Mouse (Mus musculus) hindbrain, embryonic 12.5 days (tissue): ENCODE measurements at regions not wholly inside any gene's neighbourhood (a gene's known extent, or its start where the extent isn't known, plus 50 kb on each side); places are given as distances from the start of the nearest gene placed in this dataset.

Experiments
- ATAC-seq: fragments of 200-750 bp; cut with Nextera tagmentation; 2 replicates; pipeline ENCODE4 v1.8.0; 2017; ENCODE audit warnings: moderate TSS enrichment; ENCODE audit not compliant: low FRiP score
- H3K27ac ChIP-seq: fragments of 300-500 bp; sonication (generic); 2 replicates; pipeline ENCODE4 v1.5.1; 2016; ENCODE audit warnings: mild to moderate bottlenecking
- H3K27me3 ChIP-seq: fragments of 300-500 bp; sonication (generic); 2 replicates; pipeline ENCODE4 v1.6.1; 2016; ENCODE audit warnings: mild to moderate bottlenecking
- H3K36me3 ChIP-seq: fragments of 300-500 bp; sonication (generic); 2 replicates; pipeline ENCODE4 v1.6.1; 2016; ENCODE audit warnings: mild to moderate bottlenecking
- H3K4me1 ChIP-seq: fragments of 300-500 bp; sonication (generic); 2 replicates; pipeline ENCODE4 v1.6.1; 2016
- H3K4me2 ChIP-seq: fragments of 300-500 bp; sonication (generic); replicated peaks from 2 replicates; pipeline ENCODE4 v1.6.1; 2016; ENCODE audit warnings: mild to moderate bottlenecking
- H3K4me3 ChIP-seq: fragments of 300-500 bp; sonication (generic); 2 replicates; pipeline ENCODE4 v1.5.1; 2016; ENCODE audit warnings: mild to moderate bottlenecking
- H3K9ac ChIP-seq: fragments of 300-500 bp; sonication (generic); 2 replicates; pipeline ENCODE4 v1.6.1; 2016; ENCODE audit warnings: mild to moderate bottlenecking, moderate library complexity
- H3K9me3 ChIP-seq: fragments of 300-500 bp; sonication (generic); replicated peaks from 2 replicates; pipeline ENCODE4 v1.6.1; 2016; ENCODE audit warnings: mild to moderate bottlenecking
- WGBS: fragments of 180-500 bp; shearing (Covaris S2); methylation state at CpG from one replicate; pipeline ENCODE4 v1.1.7; 2016; 5-methylcytosine and 5-hydroxymethylcytosine counted together

GRCm38 (mm10) chr5:35221451-35222305 is 56.4 kb upstream of the Adra2c start:
- no peaks in the 10 kb centered on the region for H3K4me1 ChIP-seq
- 81% methylated on average over 4 of the region's 4 CpGs for WGBS
- no peak for ATAC-seq
- no peak overlapping the region for H3K9ac ChIP-seq
- no peaks in the 10 kb centered on the region for H3K36me3 ChIP-seq
- H3K4me3 ChIP-seq: no peak overlapping the region
- H3K27me3 ChIP-seq: 0 out of 2 replicates have a peak, but pooled peaks cover 2% of the 10 kb centered on the region
- H3K9me3 ChIP-seq: 0 out of 2 replicates have a peak, but pooled peaks cover 7% of the 10 kb centered on the region
- H3K27ac ChIP-seq: no peak overlapping the region
- no peak overlapping the region for H3K4me2 ChIP-seq

- Histone ChIP-seq H3K9me3 (0 out of 2 replicates have a peak, but pooled peaks cover 7% of the 10 kb centered on the region), H3K4me2 (no peak overlapping the region), H3K27ac (no peak overlapping the region), H3K27me3 (peaks cover 2% of the 10 kb centered on the region; the same call in 1 of the 2 replicates), H3K4me1 (no peaks in the 10 kb centered on the region), H3K4me3 (no peak overlapping the region), H3K36me3 (no peaks in the 10 kb centered on the region), H3K9ac (no peak overlapping the region)
- 51% methylated on average over 2 of the region's 2 CpGs for WGBS
- ATAC-seq: no peak
Measured at GRCm38 (mm10) chr5:35216271-35216670, 61.8 kb upstream of the Adra2c start.

DNA sequence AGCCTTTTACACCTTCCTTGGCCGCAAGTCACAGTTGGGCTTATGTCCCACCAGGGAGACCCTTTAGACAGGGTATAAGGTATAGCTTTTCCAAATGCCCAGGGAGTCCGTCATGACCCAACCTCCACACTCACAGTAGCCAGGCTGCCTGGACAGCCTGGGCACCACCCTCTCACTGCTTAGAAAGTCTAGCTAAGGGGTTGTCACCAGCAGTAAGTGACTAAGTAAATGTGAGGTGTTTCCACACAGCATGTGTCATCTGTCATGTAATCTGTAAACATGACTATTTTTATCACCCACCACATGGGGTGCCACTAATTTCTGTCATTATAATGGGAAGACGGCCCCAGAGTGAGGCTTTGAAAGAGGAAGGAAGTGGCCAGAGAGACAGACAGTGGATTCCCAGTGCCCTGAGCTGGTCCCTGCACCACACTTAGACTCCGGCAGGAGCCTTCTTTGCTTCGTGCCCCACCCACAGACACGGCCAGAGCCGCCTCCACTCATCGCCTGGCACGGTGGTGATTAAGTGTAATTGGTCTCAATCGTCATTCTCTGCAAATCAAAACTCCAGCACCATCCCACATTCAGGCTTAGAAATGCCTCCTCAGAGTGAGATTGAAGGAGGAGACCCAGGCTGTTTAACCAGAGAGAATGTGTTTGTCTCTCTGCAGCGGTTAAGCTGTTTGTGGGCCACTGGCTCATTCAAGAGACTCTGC is 62.5 kb upstream of the Adra2c start:
- H3K4me2 ChIP-seq: no peak overlapping the region
- no peak overlapping the region for H3K27ac ChIP-seq
- H3K4me1 ChIP-seq: no peaks in the 10 kb centered on the region
- H3K9ac ChIP-seq: no peak overlapping the region
- H3K27me3 ChIP-seq: peaks cover 2% of the 10 kb centered on the region; the same call in 1 of the 2 replicates
- 0 out of 2 replicates have a peak, but pooled peaks cover 7% of the 10 kb centered on the region for H3K9me3 ChIP-seq
- 84% methylated on average over 11 of the region's 11 CpGs for WGBS
- no peak overlapping the region for H3K4me3 ChIP-seq
- H3K36me3 ChIP-seq: no peaks in the 10 kb centered on the region
- no peak for ATAC-seq

DNA sequence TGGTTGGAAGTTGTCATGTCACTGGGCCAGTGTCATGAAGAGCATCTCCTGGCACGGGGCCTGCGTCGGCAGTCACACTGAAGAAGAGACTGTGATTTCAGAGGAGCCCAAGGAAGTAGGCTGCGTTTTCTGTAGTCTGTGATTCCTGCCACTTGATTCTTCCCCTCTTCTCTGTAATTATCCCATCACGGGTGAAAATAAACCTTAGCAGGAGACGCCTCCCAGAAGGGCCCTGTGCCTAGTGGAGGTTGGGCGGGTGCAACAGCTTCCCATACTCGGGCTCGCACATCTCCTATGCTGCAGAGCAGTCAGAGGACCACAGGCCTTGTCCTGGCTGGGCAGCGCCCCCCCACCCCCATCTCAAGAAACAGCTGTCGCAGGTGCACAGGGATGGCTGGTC is 63.1 kb upstream of the Adra2c start:
- 0 out of 2 replicates have a peak, but pooled peaks cover 7% of the 10 kb centered on the region for H3K9me3 ChIP-seq
- no peak overlapping the region for H3K9ac ChIP-seq
- no peaks in the 10 kb centered on the region for H3K4me1 ChIP-seq
- no peaks in the 10 kb centered on the region for H3K36me3 ChIP-seq
- ATAC-seq: no peak
- H3K4me2 ChIP-seq: no peak overlapping the region
- H3K4me3 ChIP-seq: no peak overlapping the region
- no peak overlapping the region for H3K27ac ChIP-seq
- peaks cover 2% of the 10 kb centered on the region; the same call in 1 of the 2 replicates for H3K27me3 ChIP-seq
- 93% methylated on average over 11 of the region's 11 CpGs for whole genome bisulfite sequencing

- H3K4me2 ChIP-seq: no peak overlapping the region
- no peak overlapping the region for H3K27ac ChIP-seq
- H3K9ac ChIP-seq: no peak overlapping the region
- no peaks in the 10 kb centered on the region for H3K4me1 ChIP-seq
- 79% methylated on average over 1 of the region's 1 CpGs for WGBS
- H3K4me3 ChIP-seq: no peak overlapping the region
- H3K27me3 ChIP-seq: no peaks in the 10 kb centered on the region
- no peak for ATAC-seq
- H3K9me3 ChIP-seq: no peaks in the 10 kb centered on the region
- no peaks in the 10 kb centered on the region for H3K36me3 ChIP-seq
Measured at GRCm38 (mm10) chr5:35209348-35209747, 68.8 kb upstream of the Adra2c start.

GRCm38 (mm10) chr5:35204049-35204448 is 74.1 kb upstream of the Adra2c start:
- no peak overlapping the region for H3K27ac ChIP-seq
- ATAC-seq: no peak
- H3K4me1 ChIP-seq: peaks cover 9% of the 10 kb centered on the region
- WGBS: 90% methylated on average over 6 of the region's 6 CpGs
- no peak overlapping the region for H3K4me3 ChIP-seq
- H3K4me2 ChIP-seq: no peak overlapping the region
- no peaks in the 10 kb centered on the region for H3K9me3 ChIP-seq
- H3K9ac ChIP-seq: no peak overlapping the region
- no peaks in the 10 kb centered on the region for H3K27me3 ChIP-seq
- H3K36me3 ChIP-seq: no peaks in the 10 kb centered on the region

GRCm38 (mm10) chr5:35198468-35198867 is 79.7 kb upstream of the Adra2c start:
- H3K9ac ChIP-seq: no peak overlapping the region
- H3K4me1 ChIP-seq: peaks cover 11% of the 10 kb centered on the region
- H3K27me3 ChIP-seq: no peaks in the 10 kb centered on the region
- H3K9me3 ChIP-seq: no peaks in the 10 kb centered on the region
- no peak overlapping the region for H3K4me3 ChIP-seq
- no peak overlapping the region for H3K4me2 ChIP-seq
- no peak for ATAC-seq
- no peaks in the 10 kb centered on the region for H3K36me3 ChIP-seq
- 60% methylated on average over 5 of the region's 5 CpGs for WGBS
- H3K27ac ChIP-seq: no peak overlapping the region

DNA sequence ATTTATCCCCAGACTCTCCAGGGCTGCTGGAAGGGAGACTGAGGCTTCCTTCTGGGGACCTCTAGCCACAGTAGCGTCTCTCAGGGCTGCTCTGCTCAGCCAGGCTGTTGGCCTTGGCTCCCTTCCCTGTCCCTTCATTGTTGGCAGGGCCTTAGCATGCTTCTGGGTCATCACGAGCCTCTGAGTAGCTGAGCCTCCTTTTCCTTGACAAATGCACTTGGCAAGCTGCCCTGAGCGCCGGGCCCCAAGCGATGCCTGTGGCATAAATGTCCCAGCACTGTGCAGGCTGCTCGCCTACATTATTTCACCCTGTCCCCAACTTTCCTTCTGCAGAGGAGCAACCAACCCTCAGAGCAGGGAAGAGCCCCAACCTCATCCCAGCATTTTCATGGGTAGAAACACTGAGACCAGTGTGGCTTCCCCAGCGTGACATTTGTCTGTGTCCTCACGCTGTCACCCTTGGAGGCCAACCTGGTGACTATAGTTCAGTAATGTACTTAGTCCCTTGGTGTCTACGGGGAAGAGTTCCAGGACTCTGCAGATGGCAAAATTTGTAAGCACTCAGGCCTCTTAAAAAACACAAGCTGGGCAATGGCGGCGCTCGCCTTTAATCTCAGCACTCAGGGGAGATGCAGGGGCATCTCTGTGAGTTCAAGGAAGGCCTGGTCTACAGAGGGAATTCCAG is 83.7 kb upstream of the Lrpap1 start:
- no peaks in the 10 kb centered on the region for H3K36me3 ChIP-seq
- WGBS: 77% methylated on average over 12 of the region's 12 CpGs

DNA sequence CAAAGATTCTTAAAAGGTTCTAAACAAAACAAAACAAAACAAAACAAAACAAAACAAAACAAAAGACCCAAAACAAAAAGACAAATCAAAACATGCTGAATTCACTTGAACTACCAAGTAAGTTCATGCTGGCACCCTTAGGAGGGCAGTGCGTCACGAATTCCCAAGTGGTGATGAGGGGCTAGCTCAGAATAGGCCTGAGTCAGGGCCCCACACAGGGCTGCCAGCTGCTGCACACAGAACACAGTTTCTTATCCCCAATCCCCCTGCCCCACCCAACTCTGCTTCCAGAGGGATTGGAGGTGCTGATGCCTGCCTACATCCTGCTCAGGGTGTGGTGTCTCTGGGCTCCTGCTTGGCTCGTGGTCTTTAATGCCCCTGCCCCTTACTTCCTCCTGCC is 80.3 kb upstream of the Lrpap1 start:
- Histone ChIP-seq H3K36me3 (no peaks in the 10 kb centered on the region), H3K9ac (no peak overlapping the region), H3K27ac (no peak overlapping the region), H3K27me3 (no peaks in the 10 kb centered on the region), H3K4me2 (no peak overlapping the region), H3K4me1 (0 out of 2 replicates have a peak, but pooled peaks cover 11% of the 10 kb centered on the region), H3K4me3 (no peak overlapping the region), H3K9me3 (no peaks in the 10 kb centered on the region)
- ATAC-seq: no peak
- 54% methylated on average over 3 of the region's 3 CpGs for WGBS

More for the DNA sequence above, 83.7 kb upstream of the Lrpap1 start:
- no peaks in the 10 kb centered on the region for H3K9me3 ChIP-seq
- H3K4me1 ChIP-seq: 0 out of 2 replicates have a peak, but pooled peaks cover 11% of the 10 kb centered on the region
- no peak overlapping the region for H3K27ac ChIP-seq
- no peaks in the 10 kb centered on the region for H3K27me3 ChIP-seq
- no peak overlapping the region for H3K9ac ChIP-seq
- peak; percentile 60 for ATAC-seq
- H3K4me3 ChIP-seq: no peak overlapping the region
- no peak overlapping the region for H3K4me2 ChIP-seq

DNA sequence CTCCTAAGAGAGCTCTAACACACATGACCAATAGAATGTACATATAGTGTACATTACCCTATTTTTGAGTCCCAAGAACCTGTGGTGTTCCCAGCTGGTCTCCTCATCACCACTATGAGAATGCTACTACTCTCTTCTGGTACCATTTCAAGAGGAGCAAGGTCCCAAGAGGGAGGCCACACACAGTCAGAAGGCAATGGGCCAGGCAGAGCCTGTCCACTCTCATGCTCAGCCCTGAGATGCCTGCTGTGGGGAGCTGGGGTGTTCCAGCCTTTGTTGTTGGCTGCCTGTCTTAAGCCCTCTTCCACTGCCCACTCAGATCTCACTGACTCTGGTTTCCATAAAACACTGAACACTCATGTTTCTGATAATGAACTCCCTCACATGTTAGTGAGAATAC is 79.7 kb upstream of the Lrpap1 start:
- Histone ChIP-seq H3K4me1 (0 out of 2 replicates have a peak, but pooled peaks cover 11% of the 10 kb centered on the region), H3K4me3 (no peak overlapping the region), H3K4me2 (no peak overlapping the region), H3K27me3 (no peaks in the 10 kb centered on the region), H3K36me3 (no peaks in the 10 kb centered on the region), H3K9me3 (no peaks in the 10 kb centered on the region), H3K9ac (no peak overlapping the region), H3K27ac (no peak overlapping the region)
- ATAC-seq: no peak

- no peak overlapping the region for H3K27ac ChIP-seq
- H3K4me2 ChIP-seq: no peak overlapping the region
- H3K9me3 ChIP-seq: no peaks in the 10 kb centered on the region
- H3K9ac ChIP-seq: no peak overlapping the region
- no peaks in the 10 kb centered on the region for H3K27me3 ChIP-seq
- no peak overlapping the region for H3K4me3 ChIP-seq
- no peak for ATAC-seq
- WGBS: 86% methylated on average over 7 of the region's 7 CpGs
- H3K36me3 ChIP-seq: no peaks in the 10 kb centered on the region
- 0 out of 2 replicates have a peak, but pooled peaks cover 5% of the 10 kb centered on the region for H3K4me1 ChIP-seq
Measured at GRCm38 (mm10) chr5:35183418-35183817, 77.9 kb upstream of the Lrpap1 start.

DNA sequence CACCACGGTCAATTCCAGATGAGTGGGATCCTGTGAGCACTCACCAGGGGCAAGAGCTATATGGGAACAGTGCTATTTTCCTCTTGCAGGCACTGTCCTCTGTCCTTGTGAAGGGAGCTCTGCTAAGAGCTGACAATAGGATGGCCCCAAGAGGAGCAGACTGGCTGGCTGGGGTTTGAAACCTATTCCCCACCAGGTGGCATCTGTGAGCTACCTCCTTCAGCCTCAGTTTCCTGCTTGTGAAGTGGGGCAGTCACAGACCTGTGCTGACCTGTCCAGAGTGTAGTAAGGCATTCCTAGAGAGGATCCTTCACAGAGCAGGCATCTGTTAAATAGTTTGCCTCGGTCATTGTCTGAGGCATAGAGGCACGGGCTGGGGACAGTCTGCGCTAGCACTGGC is 71.8 kb upstream of the Lrpap1 start:
- Histone ChIP-seq H3K4me2 (no peak overlapping the region), H3K27ac (no peak overlapping the region), H3K4me1 (no peaks in the 10 kb centered on the region), H3K9ac (no peak overlapping the region), H3K36me3 (no peaks in the 10 kb centered on the region), H3K27me3 (no peaks in the 10 kb centered on the region), H3K9me3 (no peaks in the 10 kb centered on the region), H3K4me3 (no peak overlapping the region)
- WGBS: 74% methylated on average over 4 of the region's 4 CpGs
- no peak for ATAC-seq
